Mouse (Mus musculus): Measurements from ENCODE around the gene Mrps5. TPM values are rescaled to one million over a fixed set of nuclear protein-coding genes. Genes with fewer than 3 reads are reported as not detected.

Mrps5 gene
- total RNA-seq, 2 experiments from 2014 or later = 82.1 to 94.5 TPM

DNA sequence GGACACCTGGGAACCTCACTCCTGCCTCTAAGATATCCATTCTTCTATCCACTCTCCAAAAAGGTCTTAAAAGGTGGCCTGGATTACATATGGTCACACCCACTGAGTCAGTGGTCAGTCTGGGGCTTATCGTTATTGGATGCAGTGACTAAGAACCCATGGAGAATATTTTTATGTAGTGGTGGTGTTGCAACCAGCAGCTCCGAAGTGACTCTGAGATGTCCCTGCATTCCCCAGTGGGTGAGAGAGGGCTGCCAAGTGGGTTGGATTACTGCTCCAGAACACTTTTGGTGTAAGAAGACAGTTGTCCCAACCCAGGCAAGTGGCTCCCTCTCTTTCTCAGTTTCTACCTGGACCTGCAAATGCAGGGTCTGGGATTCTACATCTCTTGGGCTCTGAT lies 65.8 kb downstream of the Mrps5 start:
- Histone ChIP-seq H3K27ac (no peak overlapping the region), H3K4me3 (no peak overlapping the region)
- DNase-seq (ENCODE audit: extremely low spot score in 1 of 2, low spot score in 2 of 2) = no peak
- intact Hi-C loops (cut with DNase I) = no loop called here
- TF ChIP-seq CTCF (IDR thresholded peaks at IDR 0.05) = no peak

DNA sequence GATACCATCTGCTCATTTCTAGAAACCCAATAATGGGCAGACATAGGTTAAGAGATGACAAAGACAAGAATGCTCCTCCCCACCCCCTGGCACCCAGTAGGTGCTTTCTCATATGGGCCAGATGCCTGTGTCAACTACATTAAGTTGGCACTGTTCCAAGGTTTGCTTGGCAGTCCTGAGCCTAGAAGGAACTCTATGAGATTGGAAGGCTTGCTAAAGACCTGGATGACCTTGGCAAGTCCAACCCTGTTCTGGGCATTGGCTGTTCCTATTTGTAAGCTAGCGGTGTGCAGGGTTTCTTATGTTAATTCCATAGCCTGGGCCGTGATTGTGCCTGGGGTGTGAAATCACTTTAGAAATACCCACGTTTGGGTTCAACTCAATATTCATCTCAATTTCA lies 67.8 kb downstream of the Mrps5 start:
- Histone ChIP-seq H3K4me3 (peak overlapping the region; percentile 43), H3K27ac (no peak overlapping the region)
- TF ChIP-seq CTCF (IDR thresholded peaks at IDR 0.05) = no peak
- DNase-seq (ENCODE audit: extremely low spot score in 1 of 2, low spot score in 2 of 2) = no peak
- intact Hi-C loops (cut with DNase I) = no loop called here

DNA sequence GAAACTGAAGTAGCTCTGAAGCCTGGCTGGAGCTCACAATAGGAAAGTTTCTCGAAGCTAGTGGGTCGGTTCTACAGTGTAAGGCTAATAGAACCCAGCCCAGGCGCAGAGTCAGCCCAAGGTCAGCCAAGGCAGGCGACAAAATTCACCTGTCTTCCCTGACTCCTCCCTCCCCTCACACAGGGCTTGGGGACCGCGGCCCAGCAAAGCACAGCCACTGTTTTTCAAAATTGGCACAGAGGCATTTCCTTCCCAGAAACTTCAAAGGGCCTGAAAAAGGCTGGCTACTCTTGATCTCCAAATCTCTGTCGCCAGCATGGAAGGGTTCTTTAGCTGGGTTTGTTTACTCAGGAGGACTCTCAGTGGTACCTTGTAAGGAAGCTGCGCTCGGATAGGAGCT lies 68.4 kb downstream of the Mrps5 start:
- no peak for TF ChIP-seq CTCF (IDR thresholded peaks at IDR 0.05)
- peak overlapping the region; percentile 43 for H3K4me3 ChIP-seq

DNA sequence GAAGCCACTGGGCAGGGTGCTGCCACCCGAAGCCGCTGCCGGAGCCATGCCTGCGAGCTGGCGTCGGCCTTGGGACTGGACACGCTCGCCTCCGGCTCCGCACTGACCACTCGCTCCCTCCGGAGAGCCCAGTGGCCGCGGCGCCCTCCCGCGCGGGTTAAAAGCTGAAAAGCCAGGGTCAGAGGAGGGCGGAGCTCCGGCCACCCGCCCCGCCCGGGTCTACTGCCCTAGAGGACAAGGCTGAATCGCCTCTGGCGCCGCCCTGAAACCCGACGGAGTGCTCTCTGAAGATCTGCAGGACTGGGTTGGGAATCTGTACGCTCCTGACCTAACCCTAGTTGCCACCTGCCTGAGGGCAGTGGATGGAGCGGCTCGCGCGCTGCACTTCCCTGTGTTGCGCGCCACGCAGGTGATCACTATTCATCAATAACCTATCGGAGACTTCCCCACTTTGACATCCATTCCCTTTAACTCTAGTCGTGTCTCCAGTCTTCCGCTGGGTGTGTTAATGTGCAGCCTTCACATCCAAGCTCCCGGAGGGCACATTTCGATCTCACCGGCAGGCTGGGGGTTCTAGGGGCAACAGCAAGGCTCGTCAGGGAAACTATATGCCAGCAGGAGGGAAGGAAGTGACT lies 69.2 kb downstream of the Mrps5 start, which contains the start of gene Mal:
TSS of gene Mal (minus strand) at position 610 of the 635 bp plus-strand sequence.
- peak within 1 kb of the TSS; percentile 75 for H3K27ac ChIP-seq

More for the DNA sequence above, 68.4 kb downstream of the Mrps5 start:
- H3K27ac ChIP-seq = peak overlapping the region; percentile 75
- intact Hi-C loops (cut with DNase I) = no loop called here
- no peak for DNase-seq (ENCODE audit: extremely low spot score in 1 of 2, low spot score in 2 of 2)

More for the DNA sequence above, 69.2 kb downstream of the Mrps5 start, which contains the start of gene Mal:
- no peak; the same call in 1 of the 2 replicates for TF ChIP-seq CTCF (IDR thresholded peaks at IDR 0.05)
- intact Hi-C loops (cut with DNase I) = no loop called here
- DNase-seq (ENCODE audit: extremely low spot score in 1 of 2, low spot score in 2 of 2) = peak; percentile 24 to 34
- H3K4me3 ChIP-seq = peak within 1 kb of the TSS; percentile 43

Other genes starting within 250 kb of the Mrps5 start
- gene Astl, start 248.6 kb upstream of the Mrps5 start, total RNA-seq (2021) = not detected
- gene Adra2b, start 224.0 kb upstream of the Mrps5 start, total RNA-seq (2021) = under 1 TPM; 0.32 to 0.54 TPM
- under 1 TPM; 0.29 to 0.37 TPM for gene Gpat2, start 162.0 kb upstream of the Mrps5 start, total RNA-seq (2021)
- 10 to 100 TPM; 15.9 to 20.5 TPM for gene Fahd2a, start 142.7 kb upstream of the Mrps5 start, total RNA-seq (2021)
- 100 to 1,000 TPM; 114 to 126 TPM for gene Kcnip3, start 65.1 kb upstream of the Mrps5 start, total RNA-seq (2021)
- 1 to 10 TPM in 1 of 2 experiments, under 1 TPM in 1; 0.16 to 1.2 TPM for gene Prom2, start 45.8 kb upstream of the Mrps5 start, total RNA-seq (2021)
- 1 to 10 TPM; 6.3 to 8.1 TPM for gene Zfp661, start 128 bp upstream of the Mrps5 start, total RNA-seq (2021)
- gene Mal, start 69.5 kb downstream of the Mrps5 start, total RNA-seq (2021) = 10 to 100 TPM; 59.8 to 65.0 TPM
- gene Mall, start 142.7 kb downstream of the Mrps5 start, total RNA-seq (2021) = 1 to 10 TPM; 1.4 to 1.8 TPM
- gene Nphp1, start 201.7 kb downstream of the Mrps5 start, total RNA-seq (2021) = 10 to 100 TPM; 15.5 to 18.2 TPM
- 10 to 100 TPM; 50.3 to 51.2 TPM for gene Mtln, start 205.3 kb downstream of the Mrps5 start, total RNA-seq (2021)
- under 1 TPM in 1 of 2 experiments, not detected in 1; 0.16 TPM for gene Bub1, start 244.6 kb downstream of the Mrps5 start, total RNA-seq (2021)